Mouse (Mus musculus) B cell, adult (primary cell): ENCODE results near the gene Vamp4. TPM values are rescaled to one million over a fixed set of nuclear protein-coding genes. Genes with fewer than 3 reads are reported as not detected.

Experiments
- total RNA-seq: library from RNA; stranded (reverse); gene quantifications from 4 replicates; pipeline ENCODE4 v1.2.4, GENCODE M21; 2023; ENCODE audit not compliant: inconsistent age

Gene Vamp4
- 53.5 to 61.7 TPM (median 59.3 TPM) in 4 replicates for total RNA-seq

DNA sequence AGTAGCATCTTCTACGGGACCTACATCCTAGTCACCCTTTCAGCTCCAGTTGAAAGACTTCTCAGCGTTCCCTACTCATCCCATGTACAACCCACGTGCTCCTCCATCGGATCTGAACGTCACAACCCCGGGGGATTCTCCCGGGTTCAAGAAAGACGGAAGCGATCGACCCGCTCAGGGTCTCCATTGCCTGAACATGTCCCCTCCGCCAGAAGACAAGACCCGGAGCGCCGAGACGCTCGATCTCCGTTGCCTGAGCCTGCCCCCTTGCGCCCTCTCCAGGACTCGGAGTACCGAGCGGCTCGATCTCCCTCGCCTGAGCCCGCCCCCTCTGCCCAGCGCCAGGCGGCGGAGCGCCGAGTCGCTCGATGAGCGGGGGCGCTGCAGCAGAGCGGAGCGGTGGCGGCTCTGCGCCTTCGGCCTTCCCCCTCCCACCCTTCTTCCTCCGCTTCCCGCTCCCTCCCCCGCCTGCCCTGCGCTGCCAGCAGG lies at the start of gene Vamp4:
Vamp4 (plus strand) TSS at position 256 of the 489 bp plus-strand sequence.

DNA sequence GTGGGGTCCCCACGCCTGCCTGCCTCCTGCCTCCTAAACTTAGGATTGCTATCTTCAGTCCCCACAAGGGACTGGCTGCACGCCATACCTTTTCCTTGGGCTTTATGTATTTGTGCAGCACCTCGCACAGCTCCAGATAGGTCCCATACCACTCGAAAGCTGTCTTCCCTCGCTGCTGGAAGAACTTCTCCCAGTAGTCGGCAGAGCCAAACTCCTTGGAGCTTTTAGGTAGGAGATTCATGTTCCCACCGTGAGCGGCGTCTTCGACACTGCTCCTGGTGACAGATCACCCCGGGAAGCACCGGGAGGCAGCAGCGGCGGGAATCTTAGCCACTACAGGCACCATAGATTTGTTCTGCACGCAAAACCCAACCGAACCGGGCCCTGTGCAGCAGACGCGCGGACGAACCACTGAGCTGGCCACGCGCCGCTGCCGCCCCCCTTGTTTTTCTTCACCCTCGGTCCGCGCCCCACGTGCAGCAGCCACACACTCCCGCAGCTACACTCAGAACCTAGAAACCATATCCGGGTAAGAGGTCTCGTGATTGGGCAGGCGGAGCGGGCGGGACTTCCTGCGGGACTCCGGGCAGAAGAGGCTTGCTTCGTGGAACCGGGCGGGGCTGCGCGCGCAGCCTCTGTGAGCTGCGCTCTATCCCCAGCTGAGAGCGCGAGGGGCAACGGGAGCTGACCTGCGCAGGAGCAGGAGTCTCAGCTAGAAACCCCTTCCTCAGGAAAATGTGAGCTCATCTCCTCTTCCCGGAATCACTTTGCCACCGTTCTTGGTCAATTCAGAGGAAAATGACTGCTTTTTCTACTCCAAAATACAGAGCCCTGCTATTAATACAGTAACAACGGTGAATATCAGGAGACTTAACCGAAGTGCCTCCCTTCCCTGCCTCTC lies 22.0 kb upstream of the Vamp4 start, which contains the start of gene Mettl13:
Mettl13 (minus strand) TSS at position 536 of the 901 bp plus-strand sequence.

DNA sequence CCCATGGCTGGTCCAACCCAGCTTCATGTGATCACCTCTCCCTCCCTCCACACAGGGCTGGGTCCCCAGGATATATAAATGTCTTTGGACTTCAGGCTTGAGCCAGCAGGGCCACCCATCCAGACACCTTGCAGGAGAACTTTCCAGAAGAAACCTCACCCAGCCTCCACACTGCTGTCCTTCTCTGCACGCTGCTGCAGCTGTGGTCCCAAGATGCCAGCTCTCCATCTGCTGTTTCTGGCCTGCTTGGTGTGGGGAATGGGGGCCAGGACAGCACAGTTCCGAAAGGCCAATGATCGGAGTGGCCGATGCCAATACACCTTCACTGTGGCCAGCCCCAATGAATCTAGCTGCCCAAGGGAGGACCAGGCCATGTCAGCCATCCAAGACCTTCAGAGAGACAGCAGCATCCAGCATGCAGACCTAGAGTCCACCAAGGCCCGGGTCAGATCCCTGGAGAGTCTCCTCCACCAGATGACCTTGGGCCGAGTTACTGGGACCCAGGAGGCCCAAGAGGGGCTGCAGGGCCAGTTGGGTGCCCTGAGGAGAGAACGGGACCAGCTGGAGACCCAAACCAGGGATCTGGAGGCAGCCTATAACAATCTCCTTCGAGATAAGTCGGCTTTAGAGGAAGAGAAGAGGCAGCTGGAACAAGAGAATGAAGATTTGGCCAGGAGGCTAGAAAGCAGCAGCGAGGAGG lies 68.9 kb downstream of the Vamp4 start, which contains the start of gene Myoc:
Myoc (plus strand) TSS at position 105 of the 700 bp plus-strand sequence.

Other genes with a start within 250 kb of the Vamp4 start
- gene Dnm3, start 92.5 kb upstream of the Vamp4 start, total RNA-seq: 0.10 to 0.45 TPM (median 0.36 TPM) in 4 replicates
- 10.1 to 12.9 TPM (median 11.6 TPM) in 4 replicates for gene Mettl13, start 22.0 kb upstream of the Vamp4 start, total RNA-seq
- gene Myoc, start 68.6 kb downstream of the Vamp4 start, total RNA-seq: not detected in 4 replicates
- gene Myocos, start 87.7 kb downstream of the Vamp4 start, total RNA-seq: not detected in 4 replicates
- 344 to 400 TPM (median 376 TPM) in 4 replicates for gene Prrc2c, start 170.0 kb downstream of the Vamp4 start, total RNA-seq
- not detected in 4 replicates for gene Fmo4, start 243.5 kb downstream of the Vamp4 start, total RNA-seq